Mouse (Mus musculus) embryo, embryonic 9.5 days (tissue): Measurements from ENCODE around the gene Flt3l.
"Not testable (repeated sequence)": the region's sequence is repeated elsewhere in the genome, so short reads cannot be mapped to it uniquely, and the experiment has no call there.

ENCODE experiments used
- DNase-seq: peaks from one replicate; pipeline ENCODE4 v3.0.0-alpha.2; 2017; ENCODE audit errors: extremely low spot score

Gene Flt3l

DNA sequence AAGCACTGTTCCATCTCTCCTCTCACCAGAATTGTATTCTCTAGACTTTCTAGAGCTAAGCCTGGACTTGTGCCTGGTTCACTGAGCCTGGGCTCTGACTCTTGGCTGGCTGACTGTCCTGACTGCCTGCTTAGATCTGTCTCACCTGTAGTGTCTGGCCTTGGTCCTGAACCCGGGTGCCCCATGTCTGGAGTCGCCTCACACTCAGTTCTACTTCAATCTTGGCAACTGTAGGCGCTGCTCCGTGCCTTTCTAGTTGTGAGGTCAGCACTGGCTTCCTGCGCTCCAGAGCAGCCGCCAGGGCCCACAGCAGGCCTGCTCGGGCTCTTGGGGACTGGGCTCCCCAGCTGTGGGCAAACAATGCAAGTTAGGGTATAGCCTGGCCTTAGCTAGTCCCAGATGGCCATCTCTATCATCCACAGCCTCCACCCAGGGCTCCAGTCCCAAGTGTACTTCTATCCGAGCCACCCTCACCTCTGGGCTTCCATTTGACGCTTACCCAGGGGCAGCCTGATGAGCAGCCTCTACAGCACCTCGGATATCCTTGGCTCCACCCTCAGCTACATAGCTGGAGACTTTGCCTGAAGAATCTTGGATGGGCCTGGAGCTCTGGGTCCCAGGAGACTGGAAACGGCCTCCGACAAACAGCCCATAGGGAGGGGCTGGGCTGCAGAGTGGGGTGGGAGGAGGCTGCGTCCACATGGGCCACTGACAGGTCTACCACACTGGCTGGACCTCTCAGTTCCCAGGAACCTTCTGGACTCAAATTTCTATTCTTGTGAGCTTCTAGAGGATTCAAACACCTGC lies 8.3 kb upstream of the Flt3l start:
- no peak for DNase-seq

DNA sequence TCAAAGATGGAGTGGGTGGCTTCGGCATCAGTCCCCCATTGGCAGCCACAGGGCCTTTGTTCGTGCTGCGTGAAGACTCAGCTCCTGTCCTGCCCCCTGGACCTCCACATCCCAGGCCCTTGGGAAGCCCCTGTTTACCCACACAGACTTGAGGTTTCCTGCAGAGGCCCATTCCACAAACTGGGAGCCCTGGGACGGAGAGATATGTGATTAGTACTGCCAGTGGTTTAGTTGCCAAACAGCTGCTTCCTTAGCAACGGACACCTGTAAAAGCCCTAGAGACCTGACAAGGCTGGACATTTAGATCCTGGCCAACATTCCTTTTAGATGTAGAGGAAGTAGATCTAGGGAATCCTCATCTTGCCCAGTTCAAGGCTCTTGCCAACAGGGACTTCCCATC lies 5.7 kb upstream of the Flt3l start:
- DNase-seq: no peak

DNA sequence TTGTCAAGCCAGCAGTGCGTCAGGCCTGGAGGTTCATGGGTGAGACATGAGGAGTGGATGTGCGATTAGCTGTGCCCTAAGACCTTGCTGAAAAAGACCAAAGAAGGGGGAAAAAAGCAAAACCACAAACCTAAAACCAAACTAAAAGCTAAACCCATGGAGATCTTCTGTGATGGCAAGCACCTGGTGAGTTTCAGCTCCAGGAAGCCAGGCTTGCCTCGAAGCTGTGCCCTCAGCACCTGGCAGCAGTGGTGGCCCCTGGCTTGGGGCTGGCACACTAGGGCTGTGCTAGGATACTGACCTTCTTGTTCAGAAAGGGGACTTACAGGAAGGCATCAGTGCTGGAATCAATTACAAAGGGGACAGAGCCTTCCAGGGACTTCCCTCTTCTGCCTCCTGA lies 5.1 kb upstream of the Flt3l start:
- DNase-seq: no peak

GRCm38 (mm10) chr7:45139904-45140723 lies 3.9 kb upstream of the Flt3l start:
- DNase-seq: no peak

- DNase-seq: no peak
Measured at GRCm38 (mm10) chr7:45138403-45138802, 2.2 kb upstream of the Flt3l start.

- DNase-seq: no peak
Measured at GRCm38 (mm10) chr7:45137171-45138006, 1.2 kb upstream of the Flt3l start.

- DNase-seq: no peak
Measured at GRCm38 (mm10) chr7:45135370-45135769, 862 bp downstream of the Flt3l start.

- DNase-seq: peak; percentile 51
Measured at GRCm38 (mm10) chr7:45134544-45135026, 1.6 kb downstream of the Flt3l start.

DNA sequence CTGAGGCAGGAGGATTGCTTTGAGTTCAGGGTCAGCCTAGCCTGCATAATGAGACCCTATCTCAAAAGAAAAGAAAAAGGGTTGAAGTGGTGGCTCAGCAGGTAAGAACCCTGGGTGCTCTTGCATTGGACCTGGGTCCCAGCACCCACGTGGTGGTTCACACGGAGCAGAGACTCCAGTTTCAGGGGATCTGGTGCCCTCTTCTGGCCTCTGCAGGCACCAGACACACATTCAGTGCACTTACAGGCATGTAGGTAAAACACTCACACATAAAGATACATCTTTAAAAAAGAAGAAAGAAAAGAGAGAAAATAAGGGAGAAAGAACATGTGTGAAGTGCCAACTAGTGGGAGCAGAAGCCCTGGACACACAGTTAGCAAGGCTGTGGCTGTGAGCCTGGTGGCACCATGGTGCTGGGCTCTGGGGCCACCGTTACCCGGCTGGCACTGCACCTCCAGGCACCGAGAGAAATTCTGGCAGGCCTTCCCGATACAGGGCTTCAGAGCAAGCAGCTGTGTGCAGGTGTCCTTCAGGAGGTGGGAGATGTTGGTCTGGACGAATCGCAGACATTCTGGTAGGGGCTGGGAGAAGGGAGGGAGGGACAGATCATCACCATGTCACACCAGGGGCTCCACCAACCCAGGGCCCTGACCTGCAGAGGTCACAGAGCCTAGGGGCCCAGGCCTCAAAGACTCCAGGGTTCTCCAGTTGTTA lies 2.6 kb downstream of the Flt3l start:
- DNase-seq: no peak

GRCm38 (mm10) chr7:45131850-45132249 lies 4.4 kb downstream of the Flt3l start:
- no peak for DNase-seq

GRCm38 (mm10) chr7:45129776-45130512 lies 6.3 kb downstream of the Flt3l start:
- DNase-seq: no peak

- DNase-seq: no peak
Measured at GRCm38 (mm10) chr7:45129318-45129717, 6.9 kb downstream of the Flt3l start.

- peak; percentile 98 for DNase-seq
Measured at GRCm38 (mm10) chr7:45128624-45129246, 7.5 kb downstream of the Flt3l start, which contains the start of gene Rpl13a. TSS of gene Rpl13a (minus strand) at chr7:45128761.

- no peak for DNase-seq
Measured at GRCm38 (mm10) chr7:45127700-45128224, 8.5 kb downstream of the Flt3l start.

DNA sequence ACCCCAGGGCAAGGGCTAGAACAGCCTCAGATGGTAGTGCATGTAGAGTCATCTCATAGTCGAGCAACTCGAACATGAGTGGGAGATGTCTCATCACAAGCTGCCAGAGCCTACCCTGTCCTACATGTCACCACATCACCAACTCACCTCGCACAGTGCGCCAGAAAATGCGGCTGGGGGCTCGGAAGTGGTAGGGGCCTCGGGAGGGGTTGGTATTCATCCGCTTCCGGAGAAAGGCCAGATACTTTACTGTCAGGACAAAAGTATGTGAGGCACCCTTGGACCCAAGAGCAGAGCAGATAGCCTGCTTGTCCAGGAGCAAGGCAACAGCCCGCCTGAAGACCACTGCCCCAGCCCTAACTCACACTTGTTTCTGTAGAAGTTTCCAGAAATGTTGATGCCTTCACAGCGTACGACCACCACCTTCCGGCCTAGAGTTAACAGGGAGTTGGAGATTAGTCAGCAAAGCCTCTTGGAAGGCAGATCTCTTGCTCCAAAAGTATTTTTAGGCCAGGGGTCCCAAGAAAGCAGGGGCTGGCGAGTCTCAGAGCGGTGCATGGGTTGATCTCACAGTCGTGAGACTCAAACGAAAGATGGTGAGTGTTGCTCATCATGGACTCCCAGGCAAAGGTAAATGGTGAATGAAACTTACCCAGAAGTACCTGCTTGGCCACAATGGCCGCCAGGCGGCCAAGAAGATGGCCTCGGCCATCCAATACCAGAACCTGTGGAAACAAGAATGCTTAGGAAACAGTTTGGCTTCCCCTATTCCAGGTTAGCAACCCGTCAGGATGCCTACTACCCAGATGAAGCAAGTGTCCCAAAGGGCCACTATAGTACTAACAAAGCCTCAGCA lies 9.2 kb downstream of the Flt3l start:
- DNase-seq: no peak

DNA sequence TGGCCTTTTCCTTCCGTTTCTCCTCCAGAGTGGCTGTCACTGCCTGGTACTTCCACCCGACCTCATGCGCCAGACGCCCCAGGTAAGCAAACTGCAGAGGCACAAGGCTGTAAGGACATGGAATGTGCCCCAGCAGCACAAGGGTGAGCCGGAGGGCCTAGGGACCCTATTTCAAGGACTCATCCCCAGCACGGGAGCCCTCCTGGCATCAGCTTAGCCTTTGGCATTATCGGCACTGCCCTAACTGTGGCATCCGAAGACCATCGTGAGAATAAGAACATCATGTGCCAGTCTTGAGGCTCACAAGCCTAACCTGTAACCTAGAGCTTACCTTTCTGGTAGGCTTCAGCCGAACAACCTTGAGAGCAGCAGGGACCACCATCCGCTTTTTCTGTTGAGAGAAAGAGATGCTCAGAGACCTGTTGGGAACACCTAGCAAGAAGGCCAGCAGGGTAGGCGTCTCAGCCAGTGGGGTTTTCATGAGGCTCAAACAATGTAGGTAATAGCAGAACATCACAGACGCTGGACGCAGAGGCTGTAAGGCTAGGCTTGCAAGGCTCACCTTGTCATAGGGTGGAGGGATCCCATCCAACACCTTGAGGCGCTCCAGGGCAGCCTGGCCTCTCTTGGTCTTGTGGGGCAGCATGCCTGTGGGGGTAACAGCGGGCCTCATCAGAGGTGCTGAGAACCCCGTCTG lies 9.9 kb downstream of the Flt3l start:
- no peak for DNase-seq

- DNase-seq: not testable (repeated sequence)
Measured at GRCm38 (mm10) chr7:45125649-45126048, 10.6 kb downstream of the Flt3l start.

GRCm38 (mm10) chr7:45125144-45125600 lies 11.1 kb downstream of the Flt3l start:
- peak; percentile 81 for DNase-seq
